Mouse (Mus musculus) midbrain, embryonic 10.5 days (tissue): ENCODE measurements around the gene Senp1. TPM values are rescaled to one million over a fixed set of nuclear protein-coding genes. Genes with fewer than 3 reads are reported as not detected.

ENCODE experiments used
- DNase-seq: peaks from one replicate; pipeline ENCODE4 v3.0.0-alpha.2; 2017; ENCODE audit warnings: low spot score
- H3K27ac ChIP-seq: fragments of 300-500 bp; sonication (generic); replicated peaks from 2 replicates; pipeline ENCODE4 v1.5.1; 2016; ENCODE audit warnings: mild to moderate bottlenecking
- H3K27me3 ChIP-seq: fragments of 300-500 bp; sonication (generic); 2 replicates; pipeline ENCODE4 v1.6.1; 2016; ENCODE audit warnings: low read depth, mild to moderate bottlenecking; ENCODE audit not compliant: poor library complexity, severe bottlenecking
- H3K36me3 ChIP-seq: fragments of 300-500 bp; sonication (generic); 2 replicates; pipeline ENCODE4 v1.6.1; 2016; ENCODE audit warnings: mild to moderate bottlenecking, moderate library complexity
- H3K4me1 ChIP-seq: fragments of 300-500 bp; sonication (generic); 2 replicates; pipeline ENCODE4 v1.6.1; 2016
- H3K4me3 ChIP-seq: fragments of 300-500 bp; sonication (generic); 2 replicates; pipeline ENCODE4 v1.5.1; 2016; ENCODE audit warnings: mild to moderate bottlenecking, moderate library complexity
- H3K9me3 ChIP-seq: fragments of 300-500 bp; sonication (generic); replicated peaks from 2 replicates; pipeline ENCODE4 v1.6.1; 2016; ENCODE audit warnings: mild to moderate bottlenecking
- WGBS: fragments of 180-500 bp; shearing (Covaris S2); methylation state at CpG from one replicate; pipeline ENCODE4 v1.1.7; 2016; 5-methylcytosine and 5-hydroxymethylcytosine counted together
- polyA plus RNA-seq: library from polyadenylated mRNA; unstranded; fragments of >200 nt; fragmentation: Nextera tagmentation; extraction: Ambion mirVana; gene quantifications from 2 replicates; pipeline ENCODE4 v1.2.1, GENCODE M21; 2016

Senp1 gene
- polyA plus RNA-seq, 1 experiment from 2014 or later: 47.3 TPM

DNA sequence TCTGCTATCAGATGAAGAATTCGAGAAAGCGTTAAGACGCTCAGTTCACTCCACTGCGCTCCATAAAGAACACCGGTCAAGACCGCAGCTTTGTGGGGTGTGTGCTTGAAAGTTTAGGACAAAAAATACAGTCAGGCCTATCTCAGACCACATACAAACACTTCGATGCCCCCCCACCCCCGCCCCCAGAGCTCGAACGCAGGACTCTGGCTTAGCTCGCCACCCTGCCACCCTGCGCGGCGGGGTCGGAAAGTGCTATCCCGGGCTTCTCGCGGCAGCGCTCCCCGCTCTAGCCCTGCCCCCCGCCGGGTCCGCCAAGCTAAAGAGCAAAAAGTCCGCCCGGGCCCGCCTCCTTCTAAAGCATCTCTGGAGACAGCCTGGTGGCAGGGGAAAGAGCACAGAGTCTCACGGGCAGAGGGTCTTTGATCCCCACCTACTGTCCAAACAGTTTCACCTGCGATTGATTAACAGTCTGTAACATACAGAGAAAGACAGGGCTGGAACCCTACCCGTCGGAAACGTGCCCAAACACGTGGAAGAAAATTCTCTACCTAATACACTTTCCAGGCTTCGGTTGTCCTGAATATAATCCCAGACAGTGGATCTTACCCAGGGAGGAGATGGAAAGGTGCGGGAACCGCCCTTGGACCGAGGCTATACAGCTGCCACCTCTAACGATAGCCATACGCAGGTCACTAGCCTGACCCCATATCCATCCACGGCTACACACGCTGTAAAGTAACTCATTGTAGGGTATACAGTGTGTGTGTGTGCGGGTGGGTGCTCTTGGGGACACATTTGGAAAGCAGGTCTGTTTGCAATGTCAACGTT is 90.3 kb downstream of the Senp1 start:
- Histone ChIP-seq H3K27me3 (peaks cover 45% of the 10 kb centered on the region), H3K9me3 (no peaks in the 10 kb centered on the region), H3K4me3 (peak overlapping the region; percentile 86), H3K36me3 (peaks cover 22% of the 10 kb centered on the region), H3K27ac (peak overlapping the region; percentile 96), H3K4me1 (peaks cover 70% of the 10 kb centered on the region)
- under 1% methylated on average over 42 of the region's 42 CpGs for whole genome bisulfite sequencing
- peak; percentile 81 for DNase-seq

DNA sequence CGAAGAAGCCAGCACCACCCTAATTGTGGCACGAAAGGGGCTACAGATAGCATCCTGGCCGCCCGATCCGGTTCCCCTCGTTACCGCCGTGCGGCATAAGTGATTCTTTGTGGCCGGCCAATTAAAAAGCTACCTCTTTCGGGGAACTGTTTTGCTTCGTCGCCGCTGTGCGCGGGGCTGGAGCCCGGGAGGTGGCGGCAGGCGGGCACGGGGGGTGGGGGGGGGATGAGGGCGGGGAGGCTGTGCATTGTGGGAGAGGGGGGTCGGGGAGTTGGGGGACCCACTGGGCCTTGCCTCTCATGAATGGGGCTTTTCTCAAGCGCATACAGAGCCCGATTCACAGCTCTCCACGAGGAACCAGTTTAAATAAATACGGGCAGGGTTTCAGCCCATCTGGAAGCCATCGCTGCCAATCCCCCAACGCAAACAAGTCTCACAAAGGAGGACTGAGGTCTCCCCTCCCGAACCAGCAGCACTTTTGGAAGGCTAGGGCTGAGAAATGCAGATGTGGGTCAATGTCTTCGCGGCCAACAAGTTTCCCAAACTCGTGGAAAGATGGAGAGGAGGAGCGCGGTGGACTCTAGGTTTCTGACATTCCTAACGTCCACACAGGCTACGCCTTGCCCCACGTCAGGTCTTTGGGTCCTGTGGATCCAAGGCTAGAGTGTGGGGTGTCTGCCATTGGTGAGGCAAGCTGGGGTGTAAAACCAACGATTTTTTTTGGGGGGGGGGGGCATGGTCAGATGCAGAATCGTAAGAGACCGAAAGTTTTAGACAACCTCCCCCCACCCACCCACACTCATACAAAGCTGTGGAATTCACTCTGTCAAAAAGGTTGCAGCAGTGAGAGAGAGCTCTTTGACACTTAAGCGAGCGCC is 91.2 kb downstream of the Senp1 start:
- Histone ChIP-seq H3K36me3 (peaks cover 31% of the 10 kb centered on the region), H3K4me3 (peak overlapping the region; percentile 86), H3K9me3 (no peaks in the 10 kb centered on the region), H3K27me3 (peaks cover 42% of the 10 kb centered on the region), H3K4me1 (peaks cover 70% of the 10 kb centered on the region), H3K27ac (peak overlapping the region; percentile 96)
- WGBS: under 1% methylated on average over 42 of the region's 42 CpGs
- peak; percentile 75 for DNase-seq

GRCm38 (mm10) chr15:98001321-98002112 is 92.0 kb downstream of the Senp1 start:
- under 1% methylated on average over 37 of the region's 37 CpGs for WGBS
- Histone ChIP-seq H3K4me1 (peaks cover 70% of the 10 kb centered on the region), H3K4me3 (peak overlapping the region; percentile 86), H3K36me3 (peaks cover 39% of the 10 kb centered on the region), H3K27me3 (peaks cover 34% of the 10 kb centered on the region), H3K9me3 (no peaks in the 10 kb centered on the region), H3K27ac (peak overlapping the region; percentile 96)
- DNase-seq: peak; percentile 75

GRCm38 (mm10) chr15:97999991-98000390 is 93.6 kb downstream of the Senp1 start:
- H3K36me3 ChIP-seq: peaks cover 54% of the 10 kb centered on the region
- H3K27ac ChIP-seq: peak overlapping the region; percentile 96
- H3K9me3 ChIP-seq: no peaks in the 10 kb centered on the region

DNA sequence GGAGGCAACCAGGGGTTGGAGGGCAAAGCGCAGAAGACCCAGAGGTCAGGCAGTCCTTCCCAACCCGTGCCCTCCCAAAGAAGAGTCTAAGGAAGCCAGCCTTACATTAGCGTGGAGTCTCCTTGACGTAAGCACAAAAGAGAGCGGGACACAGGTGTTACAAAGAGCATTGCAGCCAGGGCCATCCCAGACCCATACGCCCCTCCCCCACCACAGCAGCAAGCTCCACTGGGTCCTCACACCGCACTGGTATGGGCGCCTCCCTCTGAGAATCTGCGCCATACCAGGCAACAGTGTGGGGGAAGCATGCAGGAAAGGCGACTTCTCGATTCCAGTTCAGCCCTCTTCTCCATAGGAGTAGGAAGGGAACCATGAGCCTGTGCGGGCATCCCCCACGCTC is 94.0 kb downstream of the Senp1 start:
- H3K9me3 ChIP-seq: no peaks in the 10 kb centered on the region
- peak overlapping the region; percentile 86 for H3K4me3 ChIP-seq
- peak; percentile 38 for DNase-seq
- H3K36me3 ChIP-seq: peaks cover 59% of the 10 kb centered on the region
- 31% methylated on average over 13 of the region's 13 CpGs for WGBS
- H3K27me3 ChIP-seq: peaks cover 18% of the 10 kb centered on the region
- peak overlapping the region; percentile 96 for H3K27ac ChIP-seq
- peaks cover 59% of the 10 kb centered on the region for H3K4me1 ChIP-seq

More at GRCm38 (mm10) chr15:97999991-98000390, 93.6 kb downstream of the Senp1 start:
- Histone ChIP-seq H3K4me1 (peaks cover 63% of the 10 kb centered on the region), H3K27me3 (peaks cover 18% of the 10 kb centered on the region), H3K4me3 (peak overlapping the region; percentile 86)
- DNase-seq: no peak
- 12% methylated on average over 7 of the region's 7 CpGs for WGBS

GRCm38 (mm10) chr15:97996716-97997256 is 96.8 kb downstream of the Senp1 start:
- Histone ChIP-seq H3K4me3 (no peak overlapping the region), H3K9me3 (no peaks in the 10 kb centered on the region), H3K27me3 (peaks cover 14% of the 10 kb centered on the region), H3K36me3 (peaks cover 73% of the 10 kb centered on the region), H3K27ac (no peak overlapping the region), H3K4me1 (peaks cover 56% of the 10 kb centered on the region)
- WGBS: 92% methylated on average over 13 of the region's 13 CpGs
- no peak for DNase-seq

- H3K27ac ChIP-seq: peak overlapping the region; percentile 96
- DNase-seq: peak; percentile 90
- WGBS: 2% methylated on average over 18 of the region's 18 CpGs
- no peaks in the 10 kb centered on the region for H3K27me3 ChIP-seq
- peaks cover 75% of the 10 kb centered on the region for H3K36me3 ChIP-seq
- H3K4me3 ChIP-seq: peak overlapping the region; percentile 43
- no peaks in the 10 kb centered on the region for H3K9me3 ChIP-seq
- peaks cover 65% of the 10 kb centered on the region for H3K4me1 ChIP-seq
Measured at GRCm38 (mm10) chr15:97992712-97993286, 100.7 kb downstream of the Senp1 start.

DNA sequence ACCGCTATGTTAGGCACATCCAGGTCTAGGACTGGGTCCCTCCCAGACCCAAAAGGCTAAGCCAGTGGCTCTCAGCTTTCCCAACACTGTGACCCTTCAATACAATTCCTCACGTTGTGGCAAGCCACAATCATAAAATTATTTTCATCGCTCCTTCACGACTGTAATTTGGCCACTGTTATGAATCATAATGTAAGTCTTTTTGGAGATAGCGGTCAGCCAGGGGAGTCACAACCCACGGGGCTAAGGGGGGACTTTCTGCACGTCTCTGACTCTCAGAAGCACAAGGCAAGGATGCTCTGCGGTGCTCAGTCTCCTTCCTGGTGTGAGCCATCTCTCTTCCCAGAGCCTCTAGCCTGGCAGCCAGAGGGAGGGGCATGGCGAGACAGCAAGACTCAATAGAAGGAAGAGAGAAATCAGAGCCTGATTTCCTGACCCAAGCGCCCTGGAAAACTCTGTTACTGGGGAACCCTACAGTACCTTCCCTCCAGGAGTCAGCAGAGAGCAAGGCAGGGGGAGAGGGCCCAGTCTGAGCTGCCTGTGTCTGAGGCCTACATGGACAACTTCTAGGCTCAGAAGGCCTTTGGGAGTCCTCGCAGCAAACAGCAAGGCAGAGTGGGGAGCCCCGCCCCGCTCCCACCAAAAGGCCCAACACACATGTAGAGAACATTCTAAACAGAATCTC is 101.4 kb downstream of the Senp1 start:
- Histone ChIP-seq H3K36me3 (peaks cover 75% of the 10 kb centered on the region), H3K4me3 (peak overlapping the region; percentile 43)

GRCm38 (mm10) chr15:97991285-97991895 is 102.2 kb downstream of the Senp1 start:
- Histone ChIP-seq H3K4me3 (peak overlapping the region; percentile 43), H3K27ac (peak overlapping the region; percentile 96), H3K4me1 (peaks cover 72% of the 10 kb centered on the region), H3K27me3 (no peaks in the 10 kb centered on the region), H3K9me3 (no peaks in the 10 kb centered on the region), H3K36me3 (peaks cover 75% of the 10 kb centered on the region)
- peak; percentile 45 for DNase-seq
- WGBS: 7% methylated on average over 12 of the region's 12 CpGs

More for the DNA sequence above, 101.4 kb downstream of the Senp1 start:
- H3K27ac ChIP-seq: peak overlapping the region; percentile 96
- no peaks in the 10 kb centered on the region for H3K27me3 ChIP-seq
- H3K4me1 ChIP-seq: peaks cover 71% of the 10 kb centered on the region
- no peaks in the 10 kb centered on the region for H3K9me3 ChIP-seq
- WGBS: 26% methylated on average over 13 of the region's 13 CpGs
- no peak for DNase-seq

DNA sequence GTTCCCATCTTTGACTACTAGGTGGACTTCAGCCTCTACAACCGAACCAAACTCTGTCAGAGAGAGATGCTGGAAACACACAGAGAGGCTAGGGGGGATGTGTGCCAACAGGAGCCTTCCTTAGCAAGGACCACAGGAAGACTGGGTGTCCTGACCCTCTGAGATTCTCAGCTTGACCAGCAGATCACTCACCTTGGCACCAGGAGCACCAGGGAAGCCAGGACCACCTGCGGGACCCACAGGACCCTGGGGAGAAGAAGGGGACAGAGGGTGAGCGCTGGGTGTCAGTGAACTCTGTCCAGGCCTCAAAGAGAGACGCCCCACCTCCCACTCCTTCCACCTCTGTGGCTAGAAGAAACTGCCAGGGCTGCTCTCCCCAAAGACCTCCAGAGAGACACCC is 102.8 kb downstream of the Senp1 start:
- Histone ChIP-seq H3K4me1 (peaks cover 72% of the 10 kb centered on the region), H3K27ac (peak overlapping the region; percentile 96), H3K27me3 (no peaks in the 10 kb centered on the region), H3K4me3 (peak overlapping the region; percentile 43), H3K36me3 (peaks cover 75% of the 10 kb centered on the region), H3K9me3 (no peaks in the 10 kb centered on the region)
- DNase-seq: peak; percentile 33
- WGBS: 2% methylated on average over 4 of the region's 4 CpGs

DNA sequence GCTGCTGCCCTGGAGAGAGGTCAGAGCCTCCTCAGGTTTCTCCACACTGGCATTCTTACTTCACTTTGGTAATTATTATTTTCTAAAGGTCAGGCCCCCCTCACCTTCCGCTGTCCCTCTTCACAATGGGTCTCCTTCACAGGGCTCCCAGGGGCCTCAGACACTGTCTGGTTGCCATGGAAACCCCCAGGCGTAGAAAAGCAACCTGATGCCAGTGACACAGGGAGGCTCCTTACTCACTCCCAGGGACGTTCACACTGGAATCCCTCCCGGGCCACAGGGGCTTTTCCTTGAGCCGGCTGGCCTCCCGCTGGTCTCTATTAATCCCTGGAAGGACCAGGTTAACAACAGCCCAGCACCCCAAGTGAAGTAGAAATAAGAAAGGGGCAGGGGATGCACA is 103.4 kb downstream of the Senp1 start:
- H3K27me3 ChIP-seq: no peaks in the 10 kb centered on the region
- peaks cover 75% of the 10 kb centered on the region for H3K36me3 ChIP-seq
- peak; percentile 93 for DNase-seq
- no peaks in the 10 kb centered on the region for H3K9me3 ChIP-seq
- peaks cover 72% of the 10 kb centered on the region for H3K4me1 ChIP-seq
- peak overlapping the region; percentile 96 for H3K27ac ChIP-seq
- H3K4me3 ChIP-seq: peak overlapping the region; percentile 43
- WGBS: 0% methylated on average over 6 of the region's 6 CpGs
